In the genomic region with DNA sequence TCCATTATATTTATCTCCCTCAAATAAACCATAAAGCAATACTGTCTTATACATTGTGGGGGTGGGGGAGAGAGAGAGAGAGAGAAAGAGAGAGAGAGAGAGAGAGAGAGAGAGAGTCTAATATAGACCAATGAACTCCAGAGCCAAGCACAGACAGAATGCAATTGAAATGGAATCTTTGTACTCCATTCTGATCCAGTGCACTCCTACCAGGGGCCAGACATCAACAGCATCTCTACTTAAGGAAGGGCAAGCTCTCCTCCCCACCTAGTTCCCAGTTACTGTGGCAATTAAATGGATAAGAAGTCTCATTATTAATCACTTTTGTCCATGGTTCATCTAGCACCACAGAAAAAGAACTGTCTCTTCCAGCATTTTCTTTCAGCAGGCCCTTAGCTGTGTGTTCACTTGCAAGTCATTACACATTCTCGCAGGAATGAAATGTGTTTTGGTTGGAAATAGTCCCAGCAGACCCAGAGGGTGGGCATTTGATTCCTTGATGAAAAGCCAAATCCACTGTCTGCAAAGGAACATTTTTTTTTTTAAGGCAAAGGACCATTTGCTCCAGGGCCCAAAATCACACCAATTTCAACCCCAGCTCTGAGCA, we compare ENCODE assay signal across 12 mouse cellular contexts.
DNase-seq lines count a peak whose midpoint lies in the region; ATAC-seq and TF ChIP-seq lines count a peak whose summit lies in the region.
"Had no signal": no experiment of that assay in that cellular context is flagged by ENCODE, and none has a peak within 500 bp of the region (broad histone marks: within the 10 kb centered on the region; RNA-seq: fewer than 3 reads in every experiment).

No protein-coding gene starts in this region.

- TF ChIP-seq EP300 in stomach, postnatal 0 days (optimal IDR thresholded peaks at IDR 0.05): no peak

- H3K36me3 ChIP-seq in embryonic facial prominence, embryonic 13.5 days: no peaks in the 10 kb centered on the region
- no peaks in the 10 kb centered on the region for H3K36me3 ChIP-seq in embryonic facial prominence, embryonic 10.5 days (replicated peaks)
- no peaks in the 10 kb centered on the region for H3K36me3 ChIP-seq in hindbrain, embryonic 15.5 days
- no peaks in the 10 kb centered on the region for H3K36me3 ChIP-seq in hindbrain, embryonic 11.5 days (ENCODE audit: control insufficient read depth, insufficient read depth, low read length)
- H3K36me3 ChIP-seq in stomach, embryonic 14.5 days (ENCODE audit: control insufficient read depth, insufficient read depth, low read length): no peaks in the 10 kb centered on the region
- H3K36me3 ChIP-seq in stomach, postnatal 0 days (ENCODE audit: control insufficient read depth, insufficient read depth, low read length): no peaks in the 10 kb centered on the region
- H3K36me3 ChIP-seq: embryonic facial prominence, embryonic 12.5 days; liver, embryonic 13.5 days had no signal

- no peaks in the 10 kb centered on the region for H3K9me3 ChIP-seq in embryonic facial prominence, embryonic 13.5 days
- no peaks in the 10 kb centered on the region for H3K9me3 ChIP-seq in embryonic facial prominence, embryonic 10.5 days
- no peaks in the 10 kb centered on the region for H3K9me3 ChIP-seq in hindbrain, embryonic 15.5 days
- no peaks in the 10 kb centered on the region for H3K9me3 ChIP-seq in hindbrain, embryonic 11.5 days (ENCODE audit: control insufficient read depth, low read length)
- H3K9me3 ChIP-seq in stomach, embryonic 14.5 days (ENCODE audit: control insufficient read depth, low read depth, low read length): no peaks in the 10 kb centered on the region
- no peaks in the 10 kb centered on the region for H3K9me3 ChIP-seq in stomach, postnatal 0 days (ENCODE audit: control insufficient read depth, low read length)
- H3K9me3 ChIP-seq: embryonic facial prominence, embryonic 12.5 days; liver, embryonic 13.5 days had no signal

- TF ChIP-seq CTCF in stomach, postnatal 0 days (IDR thresholded peaks at IDR 0.05; ENCODE audit: low read depth): no peak
- TF ChIP-seq CTCF in left cerebral cortex, adult 2 months (IDR thresholded peaks at IDR 0.05): no peak

- DNase-seq in embryonic facial prominence, embryonic 10.5 days (ENCODE audit: low spot score): no peak
- no peak for DNase-seq in hindbrain, embryonic 11.5 days (ENCODE audit: low spot score)
- no peak for DNase-seq in stomach, postnatal 0 days (ENCODE audit: low spot score)
- no peak for DNase-seq in adrenal gland, adult 2 months
- DNase-seq in left cerebral cortex, adult 2 months (ENCODE audit: extremely low spot score in 1 of 2, low spot score in 2 of 2): no peak
- DNase-seq: kidney, postnatal 4 days; liver, embryonic 13.5 days; right cerebral cortex, adult 18-20 months had no signal

- no peak overlapping the region for H3K9ac ChIP-seq in embryonic facial prominence, embryonic 13.5 days
- no peak overlapping the region for H3K9ac ChIP-seq in hindbrain, embryonic 15.5 days
- H3K9ac ChIP-seq in hindbrain, embryonic 11.5 days (ENCODE audit: low read depth, low read length): no peak overlapping the region
- H3K9ac ChIP-seq in stomach, embryonic 14.5 days (replicated peaks; ENCODE audit: low read depth, low read length): no peak overlapping the region
- H3K9ac ChIP-seq in stomach, postnatal 0 days (ENCODE audit: low read length): no peak overlapping the region
- H3K9ac ChIP-seq: embryonic facial prominence, embryonic 12.5 days; liver, embryonic 13.5 days had no signal

- ATAC-seq in embryonic facial prominence, embryonic 13.5 days (ENCODE audit: insufficient number of reproducible peaks, insufficient read depth, low FRiP score, low TSS enrichment, low read depth): no peak
- ATAC-seq in hindbrain, embryonic 15.5 days (ENCODE audit: low FRiP score, low read depth): peak; percentile 81; the same call in 1 of the 2 replicates
- ATAC-seq in hindbrain, embryonic 11.5 days (ENCODE audit: low FRiP score): no peak
- no peak for ATAC-seq in stomach, embryonic 14.5 days (ENCODE audit: insufficient number of reproducible peaks, insufficient read depth, low FRiP score, low read depth)
- no peak for ATAC-seq in stomach, postnatal 0 days (ENCODE audit: low FRiP score, low TSS enrichment)

- peaks cover 16% of the 10 kb centered on the region for H3K4me1 ChIP-seq in embryonic facial prominence, embryonic 13.5 days
- no peaks in the 10 kb centered on the region for H3K4me1 ChIP-seq in embryonic facial prominence, embryonic 10.5 days
- no peaks in the 10 kb centered on the region; the same call in 1 of the 2 replicates for H3K4me1 ChIP-seq in hindbrain, embryonic 15.5 days (replicated peaks)
- no peaks in the 10 kb centered on the region for H3K4me1 ChIP-seq in hindbrain, embryonic 11.5 days (replicated peaks; ENCODE audit: control insufficient read depth, insufficient read depth, low read length)
- no peaks in the 10 kb centered on the region for H3K4me1 ChIP-seq in stomach, embryonic 14.5 days (ENCODE audit: control insufficient read depth, insufficient read depth, low read length)
- H3K4me1 ChIP-seq in stomach, postnatal 0 days (replicated peaks; ENCODE audit: control insufficient read depth, insufficient read depth): no peaks in the 10 kb centered on the region
- H3K4me1 ChIP-seq: embryonic facial prominence, embryonic 12.5 days; liver, embryonic 13.5 days had no signal

- no peak overlapping the region for H3K4me3 ChIP-seq in embryonic facial prominence, embryonic 13.5 days
- H3K4me3 ChIP-seq in embryonic facial prominence, embryonic 10.5 days: no peak overlapping the region
- H3K4me3 ChIP-seq in hindbrain, embryonic 15.5 days: no peak overlapping the region
- no peak overlapping the region for H3K4me3 ChIP-seq in hindbrain, embryonic 11.5 days (ENCODE audit: low read depth, low read length)
- no peak overlapping the region for H3K4me3 ChIP-seq in stomach, embryonic 14.5 days (ENCODE audit: low read depth, low read length)
- H3K4me3 ChIP-seq in stomach, postnatal 0 days (ENCODE audit: low read depth, low read length): no peak overlapping the region
- no peak overlapping the region for H3K4me3 ChIP-seq in left cerebral cortex, adult 2 months
- H3K4me3 ChIP-seq: embryonic facial prominence, embryonic 12.5 days; liver, embryonic 13.5 days had no signal

- WGBS in embryonic facial prominence, embryonic 13.5 days: 47% methylated on average over 1 of the region's 1 CpGs
- 85% methylated on average over 1 of the region's 1 CpGs for WGBS in embryonic facial prominence, embryonic 10.5 days
- whole genome bisulfite sequencing in hindbrain, embryonic 15.5 days: 40% methylated on average over 1 of the region's 1 CpGs
- WGBS in hindbrain, embryonic 11.5 days: 63% methylated on average over 1 of the region's 1 CpGs
- 48% methylated on average over 1 of the region's 1 CpGs for WGBS in stomach, embryonic 14.5 days
- 38% methylated on average over 1 of the region's 1 CpGs for WGBS in stomach, postnatal 0 days

- intact Hi-C loops in left cerebral cortex, adult 2 months (cut with DNase I): no loop called here

- no peak overlapping the region for H3K4me2 ChIP-seq in embryonic facial prominence, embryonic 13.5 days
- H3K4me2 ChIP-seq in hindbrain, embryonic 15.5 days: no peak overlapping the region
- H3K4me2 ChIP-seq in hindbrain, embryonic 11.5 days (replicated peaks; ENCODE audit: low read depth, low read length): no peak overlapping the region
- H3K4me2 ChIP-seq in stomach, embryonic 14.5 days (replicated peaks; ENCODE audit: low read depth, low read length): no peak overlapping the region
- no peak overlapping the region for H3K4me2 ChIP-seq in stomach, postnatal 0 days (replicated peaks; ENCODE audit: low read depth)
- H3K4me2 ChIP-seq: embryonic facial prominence, embryonic 12.5 days; liver, embryonic 13.5 days had no signal

- H3K27ac ChIP-seq in embryonic facial prominence, embryonic 13.5 days: peak overlapping the region; percentile 66
- H3K27ac ChIP-seq in embryonic facial prominence, embryonic 10.5 days (replicated peaks): no peak overlapping the region
- peak overlapping the region; percentile 56; the same call in 1 of the 2 replicates for H3K27ac ChIP-seq in hindbrain, embryonic 15.5 days (replicated peaks)
- H3K27ac ChIP-seq in hindbrain, embryonic 11.5 days (ENCODE audit: low read depth, low read length): no peak overlapping the region
- peak overlapping the region; percentile 10; the same call in 1 of the 2 replicates for H3K27ac ChIP-seq in stomach, embryonic 14.5 days (ENCODE audit: low read length)
- no peak overlapping the region for H3K27ac ChIP-seq in stomach, postnatal 0 days (replicated peaks)
- no peak overlapping the region for H3K27ac ChIP-seq in left cerebral cortex, adult 2 months
- H3K27ac ChIP-seq: embryonic facial prominence, embryonic 12.5 days; liver, embryonic 13.5 days had no signal

- H3K27me3 ChIP-seq in embryonic facial prominence, embryonic 13.5 days: no peaks in the 10 kb centered on the region
- no peaks in the 10 kb centered on the region for H3K27me3 ChIP-seq in embryonic facial prominence, embryonic 10.5 days (replicated peaks; ENCODE audit: low read depth, poor library complexity, severe bottlenecking)
- H3K27me3 ChIP-seq in hindbrain, embryonic 15.5 days: no peaks in the 10 kb centered on the region
- no peaks in the 10 kb centered on the region for H3K27me3 ChIP-seq in hindbrain, embryonic 11.5 days (ENCODE audit: control insufficient read depth, insufficient read depth, low read length)
- no peaks in the 10 kb centered on the region for H3K27me3 ChIP-seq in stomach, embryonic 14.5 days (ENCODE audit: control insufficient read depth, insufficient read depth, low read length)
- no peaks in the 10 kb centered on the region for H3K27me3 ChIP-seq in stomach, postnatal 0 days (ENCODE audit: control insufficient read depth, insufficient read depth, low read length)
- H3K27me3 ChIP-seq: embryonic facial prominence, embryonic 12.5 days; liver, embryonic 13.5 days had no signal

Comparison
In these comparisons a context has a peak if more than half of its experiments do, and no peak if none do; other contexts are left out.
1. H3K27ac ChIP-seq: peak in embryonic facial prominence, embryonic 13.5 days (single experiment), hindbrain, embryonic 15.5 days (single experiment) and stomach, embryonic 14.5 days (single experiment); none in embryonic facial prominence, embryonic 10.5 days (single experiment), hindbrain, embryonic 11.5 days (single experiment), stomach, postnatal 0 days (single experiment) and left cerebral cortex, adult 2 months (single experiment).